Mouse (Mus musculus) activated CD4-positive, CD25-positive, alpha-beta regulatory T cell, adult 9 weeks (primary cell): Measurements from ENCODE around the gene Gm21060. TPM values are rescaled to one million over a fixed set of nuclear protein-coding genes. Genes with fewer than 3 reads are reported as not detected.

ENCODE experiments used
- polyA plus RNA-seq: library from polyadenylated mRNA; unstranded; fragments of 100-300 nt; shearing (Covaris generic); gene quantifications from one replicate; pipeline ENCODE4 v1.2.1, GENCODE M21; 2017

Gm21060 gene
- not detected for polyA plus RNA-seq

DNA sequence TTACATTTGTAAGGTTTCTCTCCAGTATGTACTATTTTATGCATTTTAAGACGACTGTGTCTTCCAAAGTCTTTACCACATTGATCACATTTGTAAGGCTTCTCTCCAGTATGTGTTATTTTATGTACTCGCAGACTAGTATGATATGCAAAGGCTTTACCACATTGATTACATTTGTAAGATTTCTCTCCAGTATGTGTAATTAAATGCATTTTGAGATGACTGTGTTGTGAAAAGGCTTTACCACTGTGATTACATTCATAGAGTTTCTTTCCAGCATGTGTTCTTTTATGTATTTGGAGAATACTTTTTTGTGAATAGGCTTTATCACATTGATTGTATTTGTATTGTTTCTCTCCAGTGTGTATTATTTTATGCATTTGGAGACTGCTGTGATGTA lies at the start of gene Gm21060:
TSS of gene Gm21060 (minus strand) at position 101 of the 400 bp plus-strand sequence.

Other genes starting within 250 kb of the Gm21060 start
- 63.4 TPM for gene Zfp950, start 156.2 kb downstream of the Gm21060 start, polyA plus RNA-seq
- 0.17 TPM for gene Gm7102, start 120.8 kb downstream of the Gm21060 start, polyA plus RNA-seq
- gene Gm6020, start 113.2 kb downstream of the Gm21060 start, polyA plus RNA-seq = not detected
- 5.1 TPM for gene Csf2ra, start 68.6 kb downstream of the Gm21060 start, polyA plus RNA-seq